Mouse (Mus musculus) MEL (cell line): ENCODE measurements at regions not wholly inside any gene's neighbourhood (a gene's known extent, or its start where the extent isn't known, plus 50 kb on each side); places are given as distances from the start of the nearest gene placed in this dataset.

ENCODE experiments used
- CHD2 ChIP-seq: IDR thresholded peaks from 2 replicates; pipeline ENCODE4 v1.6.1; 2011; ENCODE audit warnings: low read length, improper control_type of control experiment
- CTCF ChIP-seq, 3 experiments: IDR thresholded peaks in 2 of 3; conservative IDR thresholded peaks in 1 of 3; 2 replicates each; pipeline ENCODE4 v1.5.1; 2011 to 2012; ENCODE audit warnings: low read length in 3 of 3, low read depth in 2 of 3, mild to moderate bottlenecking in 2 of 3, improper control_type of control experiment in 1 of 3, inconsistent platforms in 1 of 3, mixed read lengths in 1 of 3, moderate library complexity in 1 of 3; ENCODE audit not compliant: control insufficient read depth in 1 of 3, insufficient read depth in 1 of 3, poor library complexity in 1 of 3, severe bottlenecking in 1 of 3
- USF1 ChIP-seq: IDR thresholded peaks from 2 replicates; pipeline ENCODE4 v1.6.1; 2014; ENCODE audit warnings: low read depth, mild to moderate bottlenecking, inconsistent platforms, low read length, improper control_type of control experiment, moderate library complexity
- ZC3H11A ChIP-seq: IDR thresholded peaks from 2 replicates; pipeline ENCODE4 v1.6.1; 2012; ENCODE audit warnings: low read depth, mild to moderate bottlenecking, inconsistent platforms, low read length, improper control_type of control experiment

DNA sequence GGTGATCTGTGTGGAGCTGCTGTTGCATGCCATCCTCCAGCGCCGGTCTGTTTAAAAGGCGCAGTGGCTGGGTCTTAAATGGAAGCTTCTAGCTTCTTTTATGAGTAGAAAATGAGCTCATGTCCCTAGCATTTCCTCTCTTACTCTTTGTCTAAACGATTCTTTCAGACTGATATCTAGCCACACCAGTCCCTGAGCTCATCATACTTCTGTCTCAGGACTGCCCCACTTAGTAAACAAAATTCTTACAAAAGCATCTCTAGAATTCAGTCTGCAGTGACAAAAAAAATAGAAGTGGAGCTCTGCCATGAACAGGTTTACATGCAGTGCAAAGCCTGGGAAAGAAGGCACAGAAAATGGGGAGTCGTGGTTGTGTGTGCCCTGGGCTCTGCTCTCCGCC, 150.2 kb upstream of the Ccn2 start:
- TF ChIP-seq CTCF (IDR thresholded peaks at IDR 0.05 in 2 of 3, conservative IDR thresholded peaks at IDR 0.05 in 1 of 3; ENCODE audit: control insufficient read depth in 1 of 3, insufficient read depth in 1 of 3, low read depth in 2 of 3, low read length in 3 of 3, poor library complexity in 1 of 3, severe bottlenecking in 1 of 3) (no peak), ZC3H11A (no peak), CHD2 (no peak), USF1 (no peak)
